Mouse (Mus musculus): ENCODE data around the gene Gm45213. TPM values are rescaled to one million over a fixed set of nuclear protein-coding genes. Genes with fewer than 3 reads are reported as not detected.
A peak's percentile ranks its signal among the peaks of the same experiment; 100 is the strongest.

The Gm45213 gene
- polyA plus RNA-seq, 2 experiments = not detected

- WGBS (ENCODE audit: insufficient replicate concordance) = 60% methylated on average over 18 of the region's 18 CpGs
- Histone ChIP-seq H3K4me1 (replicated peaks; ENCODE audit: control insufficient read depth in 2 of 2, insufficient read depth in 2 of 2, low read length in 1 of 2) (no peaks in the 10 kb centered on the region), H3K4me3 (ENCODE audit: insufficient read depth in 1 of 2, low read depth in 2 of 2, low read length in 2 of 2) (no peak overlapping the region), H3K9me3 (ENCODE audit: control insufficient read depth, low read length) (no peaks in the 10 kb centered on the region), H3K9ac (replicated peaks) (no peak overlapping the region), H3K36me3 (replicated peaks; ENCODE audit: control insufficient read depth, insufficient read depth, low read depth) (no peaks in the 10 kb centered on the region), H3K27ac (no peak overlapping the region), H3K27me3 (ENCODE audit: control insufficient read depth, insufficient read depth, low read length) (no peaks in the 10 kb centered on the region), H3K4me2 (ENCODE audit: low read depth) (no peak overlapping the region)
- ATAC-seq (ENCODE audit: insufficient read depth) (no peak), DNase-seq (ENCODE audit: low read depth in 3 of 3, low spot score in 3 of 3) (no peak)
- TF ChIP-seq EP300 (IDR thresholded peaks at IDR 0.05; ENCODE audit: low read depth) = no peak
- no peak for TF ChIP-seq CTCF (IDR thresholded peaks at IDR 0.05; ENCODE audit: low read depth)
Measured at GRCm38 (mm10) chr7:66040026-66040814, 3.2 kb upstream of the Gm45213 start.

GRCm38 (mm10) chr7:66044617-66045016 is 1.2 kb downstream of the Gm45213 start:
- Histone ChIP-seq H3K9ac (replicated peaks) (no peak overlapping the region), H3K4me1 (replicated peaks; ENCODE audit: control insufficient read depth in 2 of 2, insufficient read depth in 2 of 2, low read length in 1 of 2) (no peaks in the 10 kb centered on the region), H3K27me3 (ENCODE audit: control insufficient read depth, insufficient read depth, low read length) (no peaks in the 10 kb centered on the region), H3K4me3 (ENCODE audit: insufficient read depth in 1 of 2, low read depth in 2 of 2, low read length in 2 of 2) (no peak overlapping the region), H3K27ac (no peak overlapping the region), H3K36me3 (replicated peaks; ENCODE audit: control insufficient read depth, insufficient read depth, low read depth) (no peaks in the 10 kb centered on the region), H3K9me3 (ENCODE audit: control insufficient read depth, low read length) (no peaks in the 10 kb centered on the region), H3K4me2 (ENCODE audit: low read depth) (no peak overlapping the region)
- no peak for ATAC-seq (ENCODE audit: insufficient read depth)
- WGBS (ENCODE audit: insufficient replicate concordance) = 53% methylated on average over 9 of the region's 9 CpGs
- no peak for DNase-seq (ENCODE audit: low read depth in 3 of 3, low spot score in 3 of 3)
- TF ChIP-seq CTCF (IDR thresholded peaks at IDR 0.05; ENCODE audit: low read depth) (no peak), EP300 (IDR thresholded peaks at IDR 0.05; ENCODE audit: low read depth) (no peak)

- Histone ChIP-seq H3K27me3 (ENCODE audit: control insufficient read depth, insufficient read depth, low read length) (no peaks in the 10 kb centered on the region), H3K9ac (replicated peaks) (no peak overlapping the region), H3K4me2 (ENCODE audit: low read depth) (no peak overlapping the region), H3K4me3 (ENCODE audit: insufficient read depth in 1 of 2, low read depth in 2 of 2, low read length in 2 of 2) (no peak overlapping the region), H3K9me3 (ENCODE audit: control insufficient read depth, low read length) (no peaks in the 10 kb centered on the region), H3K27ac (no peak overlapping the region), H3K4me1 (replicated peaks; ENCODE audit: control insufficient read depth in 2 of 2, insufficient read depth in 2 of 2, low read length in 1 of 2) (no peaks in the 10 kb centered on the region), H3K36me3 (replicated peaks; ENCODE audit: control insufficient read depth, insufficient read depth, low read depth) (no peaks in the 10 kb centered on the region)
- ATAC-seq (ENCODE audit: insufficient read depth) = peak; percentile 43; the same call in 1 of the 2 replicates
- 47% methylated on average over 17 of the region's 17 CpGs for WGBS (ENCODE audit: insufficient replicate concordance)
- no peak for TF ChIP-seq EP300 (IDR thresholded peaks at IDR 0.05; ENCODE audit: low read depth)
- TF ChIP-seq CTCF (IDR thresholded peaks at IDR 0.05; ENCODE audit: low read depth) = no peak
- DNase-seq (ENCODE audit: low read depth in 3 of 3, low spot score in 3 of 3) = no peak
Measured at GRCm38 (mm10) chr7:66046921-66047918, 3.8 kb downstream of the Gm45213 start.

- H3K9ac ChIP-seq (replicated peaks) = no peak overlapping the region
- no peak overlapping the region for H3K4me3 ChIP-seq (ENCODE audit: insufficient read depth in 1 of 2, low read depth in 2 of 2, low read length in 2 of 2)
- H3K4me2 ChIP-seq (ENCODE audit: low read depth) = no peak overlapping the region
- 57% methylated on average over 4 of the region's 4 CpGs for WGBS (ENCODE audit: insufficient replicate concordance)
- no peaks in the 10 kb centered on the region for H3K4me1 ChIP-seq (replicated peaks; ENCODE audit: control insufficient read depth in 2 of 2, insufficient read depth in 2 of 2, low read length in 1 of 2)
- no peak for DNase-seq (ENCODE audit: low read depth in 3 of 3, low spot score in 3 of 3)
- no peaks in the 10 kb centered on the region for H3K36me3 ChIP-seq (replicated peaks; ENCODE audit: control insufficient read depth, insufficient read depth, low read depth)
- H3K27me3 ChIP-seq (ENCODE audit: control insufficient read depth, insufficient read depth, low read length) = no peaks in the 10 kb centered on the region
- ATAC-seq (ENCODE audit: insufficient read depth) = no peak
- no peak overlapping the region for H3K27ac ChIP-seq
- no peaks in the 10 kb centered on the region for H3K9me3 ChIP-seq (ENCODE audit: control insufficient read depth, low read length)
- no peak for TF ChIP-seq CTCF (IDR thresholded peaks at IDR 0.05; ENCODE audit: low read depth)
- TF ChIP-seq EP300 (IDR thresholded peaks at IDR 0.05; ENCODE audit: low read depth) = no peak
Measured at GRCm38 (mm10) chr7:66047975-66048374, 4.6 kb downstream of the Gm45213 start.

Data from liver, embryonic 14.5 days (tissue).